Mouse (Mus musculus): ENCODE measurements at regions not wholly inside any gene's neighbourhood (a gene's known extent, or its start where the extent isn't known, plus 50 kb on each side); places are given as distances from the start of the nearest gene placed in this dataset.

DNA sequence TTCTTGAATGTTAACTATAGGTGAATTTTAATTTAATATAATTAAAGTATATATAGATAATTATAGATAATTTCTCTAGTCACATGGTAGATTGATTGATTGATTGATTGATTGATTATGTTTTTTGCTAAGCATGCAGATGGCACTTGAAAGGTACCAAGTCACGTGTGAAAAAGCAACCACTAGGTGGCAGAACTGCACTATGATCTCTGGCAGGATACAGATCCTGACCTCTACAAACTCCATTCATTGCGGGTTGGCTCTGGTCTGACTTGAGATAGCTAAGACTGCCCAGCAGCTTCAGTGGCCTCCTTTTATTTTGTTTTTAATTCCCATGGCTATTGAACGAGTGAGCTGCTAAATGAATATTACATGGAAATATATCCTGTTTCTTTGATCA lies 229.7 kb upstream of the Grm3 start:
- no peak for DNase-seq (ENCODE audit: low spot score in 2 of 2)

DNA sequence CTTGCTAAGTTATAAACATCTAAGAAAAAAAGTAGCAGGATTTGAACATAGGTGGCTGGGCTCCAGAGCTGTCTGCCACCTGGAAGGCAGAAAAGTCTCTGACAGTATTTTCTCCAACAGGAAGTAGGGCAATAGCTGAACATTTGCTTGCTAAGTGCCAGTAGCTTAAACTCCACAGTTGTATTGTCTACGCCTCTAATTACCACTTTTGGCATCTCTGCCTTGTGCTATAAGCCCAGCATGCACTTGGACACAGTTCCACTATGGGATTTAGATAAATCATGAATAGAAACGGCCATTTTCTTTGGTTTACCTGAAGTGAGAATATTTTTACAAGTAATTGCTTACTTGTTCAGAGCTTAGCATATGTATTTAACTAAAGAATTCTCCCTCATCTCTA lies 213.8 kb upstream of the Grm3 start:
- no peak for DNase-seq (ENCODE audit: low spot score in 2 of 2)

DNA sequence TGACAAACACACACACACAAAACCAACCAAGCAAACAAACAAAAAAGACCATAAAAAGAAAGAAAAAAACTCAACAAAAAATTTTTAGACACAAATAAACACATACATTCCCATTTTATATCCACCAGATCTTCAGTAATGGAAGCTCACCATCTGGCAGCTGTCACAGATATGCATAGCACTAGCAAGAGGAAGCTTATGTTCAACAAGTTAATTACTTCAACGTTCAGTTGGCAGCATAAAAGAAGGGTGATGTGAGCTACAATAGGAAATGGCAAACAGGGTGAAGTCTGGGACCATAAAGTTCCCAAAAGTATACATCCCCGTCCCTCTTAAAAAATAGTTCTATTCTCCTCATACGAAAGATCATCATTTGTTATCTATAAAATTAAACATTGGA lies 188.0 kb upstream of the Grm3 start:
- DNase-seq (ENCODE audit: low spot score in 2 of 2), result no peak

DNA sequence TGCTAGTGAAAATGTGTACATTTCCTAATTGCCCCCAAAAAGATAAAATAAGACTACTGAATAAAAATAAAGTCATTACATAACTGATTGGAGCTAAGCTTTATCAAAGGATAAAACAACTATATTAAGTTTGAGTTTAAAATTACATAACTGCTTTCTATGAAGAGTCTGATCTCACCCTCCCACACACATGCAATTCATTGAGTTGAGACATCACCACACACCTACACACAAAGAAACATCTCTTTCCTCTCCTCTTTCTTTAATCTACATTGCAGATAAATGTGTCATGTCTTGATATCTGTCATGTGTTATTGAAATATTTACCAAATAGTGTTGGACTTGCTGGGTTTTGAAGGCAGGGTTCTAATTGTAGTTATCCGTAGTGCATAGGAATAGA lies 186.8 kb upstream of the Grm3 start:
- DNase-seq (ENCODE audit: low spot score in 2 of 2), result no peak

DNA sequence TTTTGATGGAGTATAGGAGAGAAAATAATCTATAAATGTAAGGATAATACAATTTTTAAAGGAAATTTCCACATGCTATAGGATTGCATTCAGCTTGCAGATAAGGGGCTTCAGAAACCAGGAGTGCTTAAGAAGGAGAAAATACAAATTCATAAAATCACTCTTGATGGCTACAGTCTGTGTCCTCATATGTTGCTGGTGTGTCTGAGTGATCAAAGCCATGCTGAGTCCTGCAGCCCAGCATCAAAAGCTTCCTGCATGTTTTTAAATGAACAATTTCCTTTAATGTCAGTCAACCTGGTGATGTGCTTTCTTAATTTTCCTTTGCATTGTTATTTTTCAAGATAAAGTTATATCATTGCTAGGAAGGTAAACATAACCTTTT lies 186.1 kb upstream of the Grm3 start:
- no peak for DNase-seq (ENCODE audit: low spot score in 2 of 2)

DNA sequence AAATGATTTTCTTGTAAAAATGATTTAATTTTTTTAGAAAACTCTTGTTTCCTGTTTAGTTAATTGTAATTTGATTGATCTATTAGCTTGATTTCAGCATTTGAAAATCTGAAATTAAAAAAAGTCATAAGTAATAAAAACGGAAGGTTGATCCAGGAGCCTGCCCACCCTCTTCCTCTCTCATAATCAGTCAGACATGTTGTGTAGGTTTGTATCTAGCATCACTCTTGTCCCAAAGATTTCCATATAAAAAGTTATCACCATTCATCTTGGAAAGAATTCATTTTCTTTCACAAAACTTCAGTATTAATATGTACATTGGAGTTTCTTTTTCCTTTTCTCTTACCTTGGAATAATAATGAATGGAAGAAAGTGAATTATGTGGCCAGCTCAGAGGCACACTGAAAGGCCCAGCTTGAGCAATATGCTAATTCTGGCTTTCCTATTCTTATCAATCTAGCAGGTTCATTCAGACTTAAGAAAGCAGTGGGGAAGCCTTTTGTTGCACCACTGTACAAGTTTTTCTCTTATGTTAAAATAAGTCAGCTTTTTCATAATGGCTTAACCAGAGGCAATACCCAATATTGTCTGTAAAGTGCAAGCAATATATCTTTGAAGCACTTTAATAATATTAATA lies 185.6 kb upstream of the Grm3 start:
- no peak for DNase-seq (ENCODE audit: low spot score in 2 of 2)

DNA sequence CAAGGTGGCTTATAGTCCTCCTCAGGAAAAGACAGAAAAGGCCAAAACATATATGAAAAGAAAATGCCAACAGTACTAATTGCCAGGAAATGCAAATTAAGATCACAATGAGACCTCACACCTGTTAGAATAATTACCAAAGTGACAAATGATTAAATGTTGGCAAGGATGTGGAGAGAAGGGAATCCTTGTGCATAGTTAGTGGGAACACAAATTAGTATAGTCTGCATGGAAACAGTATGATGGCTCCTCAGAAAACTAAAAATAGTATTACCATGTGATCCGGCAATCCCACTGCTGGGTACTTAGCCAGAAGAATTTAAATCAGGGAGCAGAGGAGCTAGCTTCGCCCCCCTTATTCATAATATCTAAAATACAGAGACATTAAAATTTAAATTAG lies 170.3 kb upstream of the Grm3 start:
- no peak for DNase-seq (ENCODE audit: low spot score in 2 of 2)

DNA sequence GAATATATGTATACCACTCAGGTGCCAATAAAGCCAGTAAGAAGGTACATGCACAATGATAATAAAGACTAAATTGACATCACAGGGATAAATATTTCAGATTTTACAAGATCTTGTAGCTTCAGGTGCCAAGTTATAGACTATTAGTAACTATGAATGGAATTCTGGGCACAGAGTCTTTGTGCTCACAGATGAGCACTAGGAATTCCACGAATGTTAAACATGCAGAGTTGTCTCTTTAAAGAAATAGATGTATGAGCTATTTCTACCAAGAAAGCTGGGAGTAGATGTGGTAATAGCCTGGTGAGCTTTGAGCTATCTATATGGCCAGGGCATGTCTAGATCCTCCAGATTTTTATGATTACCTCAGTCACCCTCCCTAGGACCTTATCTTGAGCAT lies 153.1 kb upstream of the Grm3 start:
- no peak for DNase-seq (ENCODE audit: low spot score in 2 of 2)

DNA sequence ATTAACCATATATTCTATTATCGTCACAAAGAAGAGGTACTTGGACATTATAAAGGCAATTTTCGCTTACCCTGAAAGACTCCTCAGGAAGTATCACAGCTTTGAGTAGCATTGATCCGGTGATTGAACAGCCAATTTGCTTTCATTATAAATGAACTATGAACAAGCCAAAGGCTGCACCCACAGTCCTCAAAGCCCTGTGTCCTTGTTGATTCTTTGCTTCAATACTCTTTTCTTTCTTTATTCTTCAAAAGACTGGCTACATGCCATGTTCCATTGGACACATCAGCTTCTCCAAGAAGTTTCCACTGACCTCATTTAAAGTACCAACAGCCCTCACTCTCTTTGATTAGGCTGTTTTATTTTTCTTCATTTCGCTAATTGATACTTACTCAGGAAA lies 144.1 kb upstream of the Grm3 start:
- DNase-seq (ENCODE audit: low spot score in 2 of 2), result peak in 1 of 2 experiments; percentile 1

DNA sequence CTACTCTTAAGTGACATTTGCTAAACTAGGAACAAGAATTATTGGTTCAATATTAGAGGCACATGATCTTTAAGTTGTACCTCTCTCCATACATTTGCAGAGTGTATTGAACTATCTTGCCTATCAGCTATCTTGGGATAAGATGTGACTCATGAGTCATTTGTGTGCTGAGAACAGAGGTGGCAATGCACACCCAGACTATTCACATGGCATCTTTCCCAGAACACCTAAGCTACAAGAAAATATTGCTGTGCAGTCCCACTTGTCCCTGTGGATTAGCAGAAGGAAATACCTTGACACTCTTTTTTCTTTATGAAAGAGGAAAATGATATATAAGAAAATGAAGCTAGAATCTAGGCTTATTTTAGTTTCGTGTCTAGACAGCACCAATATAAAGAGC lies 104.8 kb upstream of the Grm3 start:
- DNase-seq (ENCODE audit: low spot score in 2 of 2), result no peak

DNA sequence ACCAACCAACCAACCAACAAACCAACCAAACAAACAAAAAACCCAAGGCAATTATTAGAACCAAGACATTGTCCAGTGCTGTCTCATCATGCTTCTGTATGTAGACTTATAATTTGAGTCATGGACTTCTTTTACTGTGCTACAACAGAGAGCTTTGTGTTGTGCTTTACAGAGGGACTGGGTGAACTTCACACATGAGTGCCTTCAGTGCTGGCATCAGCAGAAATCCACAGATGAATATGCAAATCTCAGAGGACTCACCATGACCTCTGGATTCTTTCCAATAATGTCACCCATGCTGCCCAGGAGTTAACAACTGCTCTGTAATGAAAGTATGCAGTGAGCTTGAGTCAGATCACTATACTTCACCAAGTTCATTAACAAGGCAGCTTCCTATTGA lies 76.7 kb upstream of the Grm3 start:
- no peak for DNase-seq (ENCODE audit: low spot score in 2 of 2)

DNA sequence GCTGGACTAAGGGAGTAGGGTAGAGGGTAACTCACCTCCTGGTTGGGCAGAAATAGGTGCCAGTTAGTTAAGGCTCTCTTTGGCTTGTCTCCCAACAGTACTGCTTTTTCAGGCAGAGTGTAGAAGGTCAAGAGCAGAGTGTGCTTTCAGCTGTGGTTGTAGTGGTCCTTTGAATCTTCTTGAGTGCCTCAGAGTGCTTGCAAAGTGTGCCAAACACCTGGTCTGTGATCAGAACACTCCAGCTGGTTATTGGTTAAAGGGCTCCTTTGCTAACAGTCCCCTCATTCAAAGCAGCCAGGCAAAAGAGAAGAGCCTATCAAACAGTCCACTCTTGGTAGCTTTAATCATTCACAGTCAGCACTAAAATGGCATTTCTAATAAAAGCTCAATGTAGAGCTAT lies 56.1 kb upstream of the Grm3 start:
- no peak for DNase-seq (ENCODE audit: low spot score in 2 of 2)

All from right cerebral cortex, postnatal 36 days (tissue).